Mouse (Mus musculus) natural killer cell, adult 2 months (primary cell): ENCODE data around the gene Mdm2.

Experiments used
- DNase-seq, 2 experiments: peaks; one replicate each; pipeline ENCODE4 v3.0.0; 2022; ENCODE audit warnings: low spot score in 2 of 2

Mdm2 gene

GRCm38 (mm10) chr10:117682858-117683733 is 27.5 kb downstream of the Mdm2 start:
- DNase-seq, result no peak

DNA sequence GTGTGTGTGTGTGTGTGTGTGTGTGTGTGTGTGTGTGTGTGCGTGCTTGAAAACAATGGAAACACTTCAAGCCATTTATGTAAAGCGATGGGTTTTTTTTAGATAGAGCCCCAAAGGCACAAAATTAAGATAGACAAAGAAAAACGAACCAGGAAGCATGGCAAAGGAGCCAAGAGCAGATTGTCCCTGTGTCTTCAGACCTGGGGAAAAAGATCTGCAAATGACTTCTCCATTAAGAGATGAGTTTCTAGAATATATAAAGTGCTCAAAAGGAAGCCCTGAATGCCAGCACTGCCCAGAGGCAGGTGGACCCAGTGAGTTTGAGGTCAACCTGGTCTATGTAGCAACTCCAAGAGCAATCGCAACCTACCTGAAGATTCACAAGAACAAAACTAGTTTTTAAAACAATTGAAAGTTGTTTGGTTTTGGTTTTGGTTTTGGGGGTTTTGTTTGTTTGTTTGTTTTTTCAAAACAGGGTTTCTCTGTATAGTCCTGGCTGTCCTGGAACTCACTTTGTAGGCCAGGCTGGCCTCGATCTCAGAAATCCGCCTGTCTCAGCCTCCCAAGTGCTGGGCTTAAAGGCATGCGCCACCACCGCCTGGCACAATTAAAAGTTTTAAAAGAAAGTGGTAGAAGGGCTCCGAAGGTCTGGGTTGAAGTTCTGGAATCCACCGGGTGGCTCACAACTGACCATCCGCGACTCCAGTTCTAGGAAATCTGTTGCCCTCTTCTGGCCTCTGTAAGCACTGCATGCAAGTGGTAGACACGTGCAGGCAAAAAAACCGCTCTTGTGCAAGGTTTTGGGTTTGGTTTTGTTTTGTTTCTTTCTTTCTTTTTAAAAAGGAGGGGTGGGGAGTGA is 28.3 kb downstream of the Mdm2 start:
- no peak for DNase-seq

- no peak for DNase-seq
These were observed 29.0 kb downstream of the Mdm2 start for GRCm38 (mm10) chr10:117681543-117681942.

DNA sequence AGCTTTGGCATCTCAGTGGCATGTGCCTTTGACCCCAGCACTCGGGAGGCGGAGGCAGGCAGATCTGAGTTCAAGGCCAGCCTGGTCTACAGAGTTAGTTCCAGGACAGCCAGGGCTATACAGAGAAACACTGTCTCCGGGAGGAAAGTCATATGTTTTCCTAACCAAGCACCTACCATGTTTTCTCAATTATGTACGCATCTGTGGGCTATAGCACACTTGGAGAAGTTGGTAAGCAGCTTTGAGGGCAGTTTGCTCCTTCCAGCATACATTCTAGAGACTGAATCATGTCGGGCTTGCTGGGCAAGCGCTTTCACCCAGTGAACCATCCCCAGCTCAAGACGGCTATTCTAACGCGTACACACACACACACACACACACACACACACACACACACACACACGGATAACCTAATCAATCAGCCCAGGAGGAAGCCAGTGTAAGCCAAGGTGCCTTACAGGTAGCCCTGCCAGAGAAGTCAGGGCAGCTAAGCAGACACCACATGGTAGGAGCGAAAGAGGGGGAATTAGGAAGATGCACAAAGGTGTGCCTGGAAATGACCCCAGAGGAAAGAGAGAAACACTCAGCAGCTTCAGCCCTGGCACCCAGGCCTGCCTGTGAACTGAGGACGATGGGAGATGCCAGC is 29.6 kb downstream of the Mdm2 start:
- DNase-seq, result no peak

- no peak for DNase-seq
These were observed 30.5 kb downstream of the Mdm2 start for GRCm38 (mm10) chr10:117679963-117680473.

GRCm38 (mm10) chr10:117679029-117679686 is 31.4 kb downstream of the Mdm2 start:
- no peak for DNase-seq

GRCm38 (mm10) chr10:117678357-117678756 is 32.2 kb downstream of the Mdm2 start:
- no peak for DNase-seq

DNA sequence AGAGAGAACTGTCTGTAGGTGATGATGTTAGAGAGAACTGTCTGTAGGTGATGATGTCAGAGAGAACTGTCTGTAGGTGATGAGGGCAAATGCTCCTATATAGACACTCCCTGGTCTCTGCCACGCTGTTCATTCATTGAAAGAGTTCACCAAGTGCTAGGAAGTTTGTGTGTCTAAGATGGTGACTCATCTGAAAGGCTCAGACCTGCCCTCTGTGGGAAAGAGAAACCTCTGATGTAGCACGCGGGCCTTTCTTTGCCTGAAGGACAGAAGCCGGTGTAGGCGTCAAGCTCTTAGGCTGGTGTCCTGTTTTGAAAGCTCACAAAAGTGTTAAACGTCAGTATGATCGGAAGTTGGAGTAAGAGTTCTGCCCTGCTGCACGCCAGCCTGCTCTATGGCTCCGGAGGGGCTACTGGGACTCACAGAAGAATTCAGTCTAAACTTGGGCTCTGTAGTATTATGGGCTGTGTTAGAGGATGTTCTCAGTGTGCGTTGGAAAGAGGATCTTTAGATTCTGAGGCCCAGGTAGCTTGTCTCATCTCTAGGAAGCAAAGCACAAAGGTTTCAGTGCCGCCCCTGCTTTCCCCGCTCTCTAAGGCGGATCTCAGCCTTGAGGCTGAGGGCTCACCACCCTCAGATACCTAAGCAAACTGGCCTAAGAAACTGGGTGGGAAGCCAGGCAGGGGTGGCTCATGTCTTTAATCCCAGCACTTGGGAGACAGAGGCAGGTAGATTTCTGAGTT is 32.9 kb downstream of the Mdm2 start:
- no peak for DNase-seq

GRCm38 (mm10) chr10:117676644-117677313 is 33.8 kb downstream of the Mdm2 start:
- DNase-seq, result peak; percentile 11 to 29

- DNase-seq, result no peak
These were observed 34.4 kb downstream of the Mdm2 start for GRCm38 (mm10) chr10:117676036-117676643.

DNA sequence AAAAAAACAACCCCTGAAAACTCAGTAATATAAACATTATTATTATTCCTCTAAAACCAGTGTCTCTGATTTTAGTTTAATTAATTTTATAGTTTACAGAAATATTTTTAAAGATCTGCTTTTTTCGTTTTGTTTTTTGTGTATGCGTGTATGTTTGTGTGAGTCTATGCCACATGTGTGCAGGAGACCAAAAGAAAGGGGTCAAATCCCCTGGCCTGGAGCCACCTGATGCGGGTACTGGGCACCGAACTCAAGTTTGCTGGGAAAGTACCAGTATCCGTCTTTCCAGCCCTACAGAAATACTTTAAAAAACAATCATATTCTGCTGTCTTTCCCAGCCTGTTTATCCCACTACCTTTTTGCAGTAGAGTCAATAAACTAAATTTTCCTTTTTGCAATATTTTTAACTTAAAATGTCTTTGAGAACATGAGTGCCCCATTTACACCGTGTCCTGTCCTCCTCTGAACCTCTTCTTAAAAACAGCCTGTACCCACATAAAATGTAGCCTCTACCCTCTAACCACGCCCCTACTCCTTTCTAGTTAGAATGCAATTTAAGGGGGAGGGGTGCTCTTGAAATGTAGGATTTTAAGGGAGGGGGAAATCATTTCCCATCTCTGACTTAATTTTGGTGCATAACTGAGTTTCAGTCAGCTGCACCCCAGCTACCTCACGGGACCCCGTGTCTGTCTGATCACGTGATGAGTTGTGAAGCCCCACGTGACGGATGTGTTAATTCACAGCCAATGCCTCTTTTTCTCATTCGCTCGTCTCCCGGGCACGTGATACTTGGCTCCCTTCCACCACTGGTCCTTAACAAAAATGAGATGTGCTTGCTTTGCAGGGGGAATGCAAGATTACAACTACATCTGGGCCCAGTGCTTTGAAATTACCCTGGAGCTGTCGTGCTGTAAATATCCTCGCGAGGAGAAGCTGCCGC is 35.2 kb downstream of the Mdm2 start:
- peak; percentile 30 to 72 for DNase-seq

DNA sequence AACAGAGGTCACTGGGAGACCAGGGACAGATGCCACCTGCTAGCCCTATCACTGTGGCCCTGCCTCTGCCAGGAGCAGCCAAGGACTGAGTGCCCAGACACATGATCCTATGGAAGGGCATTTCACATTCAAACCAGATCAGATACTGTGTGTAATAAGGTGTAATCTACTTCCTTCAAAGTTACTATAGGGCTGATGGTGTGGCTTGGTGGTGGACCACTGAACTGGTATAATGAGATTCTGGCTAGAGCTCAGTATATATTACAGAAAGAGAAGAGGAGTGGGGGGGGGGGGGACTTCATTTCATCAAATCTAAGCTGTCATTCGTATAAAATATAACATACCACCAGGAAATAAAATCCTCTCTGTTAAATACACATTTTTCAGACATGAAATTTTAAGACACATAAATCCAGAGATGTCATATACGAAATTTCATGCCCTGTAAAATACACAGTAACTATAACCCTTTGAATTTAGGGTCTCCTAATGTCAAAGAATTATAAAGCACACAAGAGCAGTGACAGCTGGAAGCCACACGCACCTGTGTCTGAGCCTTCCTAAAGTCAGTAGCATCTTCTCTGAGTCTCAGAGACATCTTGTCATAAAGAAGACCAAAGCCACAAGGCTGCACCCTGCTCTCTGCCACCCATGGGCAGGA is 36.1 kb downstream of the Mdm2 start:
- DNase-seq, result no peak

GRCm38 (mm10) chr10:117673913-117674312 is 36.6 kb downstream of the Mdm2 start:
- DNase-seq, result no peak

GRCm38 (mm10) chr10:117672693-117673092 is 37.9 kb downstream of the Mdm2 start:
- DNase-seq, result no peak

DNA sequence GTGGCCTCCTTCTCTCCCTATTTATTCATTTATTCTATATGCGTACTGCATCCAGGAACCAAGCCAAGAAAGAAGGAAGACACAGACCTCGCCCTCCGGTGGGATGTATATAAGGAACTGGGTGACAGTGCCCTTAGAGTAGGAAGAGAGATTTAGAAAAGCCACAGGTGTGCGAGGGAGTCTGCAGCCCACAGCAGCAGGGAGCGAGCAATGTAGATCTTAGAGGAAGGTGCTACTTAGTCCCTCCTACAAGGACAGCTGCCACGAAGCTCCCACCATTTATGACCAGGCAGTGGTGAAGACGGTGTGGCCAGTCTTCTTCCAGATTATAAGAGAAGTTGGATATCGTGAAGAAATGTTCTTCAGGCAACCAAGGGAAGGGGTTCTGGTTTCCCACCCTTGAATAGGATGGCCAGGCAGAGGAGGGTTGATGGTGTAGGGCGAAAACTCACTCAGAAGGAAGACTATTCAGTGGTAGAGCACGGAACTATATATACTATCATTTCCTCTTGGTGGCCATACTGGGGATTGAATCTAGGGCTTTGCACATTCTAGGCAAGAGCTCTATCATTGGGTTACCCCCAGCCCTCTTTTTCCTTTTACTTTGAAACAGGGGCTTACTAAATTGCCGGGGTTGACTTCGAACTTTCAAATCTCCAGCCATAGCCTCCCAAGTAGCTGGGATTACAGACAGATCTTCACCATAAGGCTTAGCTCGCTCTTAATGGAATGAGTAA is 38.5 kb downstream of the Mdm2 start:
- no peak for DNase-seq

- no peak for DNase-seq
These were observed 39.3 kb downstream of the Mdm2 start for GRCm38 (mm10) chr10:117671266-117671665.

- no peak for DNase-seq
These were observed 39.8 kb downstream of the Mdm2 start for GRCm38 (mm10) chr10:117670791-117671190.
